Mouse (Mus musculus) forebrain, postnatal 0 days (tissue): ENCODE data around the gene Hyal1. TPM values are rescaled to one million over a fixed set of nuclear protein-coding genes. Genes with fewer than 3 reads are reported as not detected.

Experiments
- ATAC-seq: fragments of 200-750 bp; cut with Nextera tagmentation; 2 replicates; pipeline ENCODE4 v1.8.0; 2017; ENCODE audit warnings: mild to moderate bottlenecking, moderate library complexity
- DNase-seq: peaks from one replicate; pipeline ENCODE4 v3.0.0-alpha.2; 2015
- H3K27ac ChIP-seq: fragments of 300-500 bp; sonication (generic); 2 replicates; pipeline ENCODE4 v1.5.1; 2014; ENCODE audit warnings: low read depth, mild to moderate bottlenecking, antibody characterized with exemption, low read length, moderate library complexity, mixed read lengths
- H3K27me3 ChIP-seq: fragments of 300-500 bp; sonication (generic); 2 replicates; pipeline ENCODE4 v1.6.1; 2014; ENCODE audit warnings: mild to moderate bottlenecking, low read length, mixed read lengths; ENCODE audit not compliant: insufficient read depth
- H3K36me3 ChIP-seq: fragments of 300-500 bp; sonication (generic); 2 replicates; pipeline ENCODE4 v1.6.1; 2014; ENCODE audit warnings: mild to moderate bottlenecking, moderate library complexity; ENCODE audit not compliant: insufficient read depth
- H3K4me1 ChIP-seq: fragments of 300-500 bp; sonication (generic); 2 replicates; pipeline ENCODE4 v1.6.1; 2014; ENCODE audit warnings: antibody characterized with exemption; ENCODE audit not compliant: insufficient read depth
- H3K4me2 ChIP-seq: fragments of 300-500 bp; sonication (generic); 2 replicates; pipeline ENCODE4 v1.6.1; 2014; ENCODE audit warnings: low read depth, mild to moderate bottlenecking, moderate library complexity
- H3K4me3 ChIP-seq: fragments of 300-500 bp; sonication (generic); 2 replicates; pipeline ENCODE4 v1.5.1; 2014; ENCODE audit warnings: low read depth, low read length, mixed read lengths
- H3K9ac ChIP-seq: fragments of 300-500 bp; sonication (generic); 2 replicates; pipeline ENCODE4 v1.6.1; 2014; ENCODE audit warnings: mild to moderate bottlenecking
- H3K9me3 ChIP-seq: fragments of 300-500 bp; sonication (generic); 2 replicates; pipeline ENCODE4 v1.6.1; 2016; ENCODE audit warnings: low read length
- CTCF ChIP-seq: sonication (generic); IDR thresholded peaks from 2 replicates; pipeline ENCODE4 v1.5.1; 2016; ENCODE audit warnings: antibody characterized with exemption, control low read depth, low read depth
- WGBS: fragments of 180-500 bp; shearing (Covaris S2); extraction: QIAGEN DNeasy Blood & Tissue Kit; methylation state at CpG from one replicate; pipeline ENCODE4 v1.1.7; 2014; 5-methylcytosine and 5-hydroxymethylcytosine counted together
- polyA plus RNA-seq: library from polyadenylated mRNA; unstranded; fragments of >200 nt; fragmentation: Nextera tagmentation; extraction: Ambion mirVana; gene quantifications from 2 replicates; pipeline ENCODE4 v1.2.1, GENCODE M21; 2015
- total RNA-seq: library from RNA; depleted of rRNA; stranded (reverse); fragments of >200 nt; gene quantifications from 2 replicates; pipeline ENCODE4 v1.2.3, GENCODE M21; 2014; rRNA removed

The Hyal1 gene
- total RNA-seq (3.5 and 3.9 TPM in 2 replicates), polyA plus RNA-seq (1.9 and 2.0 TPM in 2 replicates)

GRCm38 (mm10) chr9:107576357-107577107, at the start of gene Hyal1:
Gene Hyal1, plus strand, starts transcription at chr9:107576927.
- WGBS = 27% methylated on average over 16 of the region's 16 CpGs
- no peak for TF ChIP-seq CTCF
- Histone ChIP-seq H3K27me3 (no peaks in the 10 kb centered on the region), H3K4me2 (peak within 1 kb of the TSS; percentile 27), H3K4me3 (peak within 1 kb of the TSS; percentile 14; the same call in 1 of the 2 replicates), H3K36me3 (peaks cover 28% of the 10 kb centered on the region), H3K9ac (no peak within 1 kb of the TSS), H3K9me3 (no peaks in the 10 kb centered on the region), H3K27ac (peak within 1 kb of the TSS; percentile 30; the same call in 1 of the 2 replicates), H3K4me1 (peaks cover 6% of the 10 kb centered on the region; the same call in 1 of the 2 replicates)
- peak; percentile 54 for DNase-seq
- peak; percentile 61 for ATAC-seq

GRCm38 (mm10) chr9:107533791-107534407, 42.8 kb upstream of the Hyal1 start, which contains the start of gene Tmem115:
Gene Tmem115, plus strand, starts transcription at chr9:107533945.
- under 1% methylated on average over 48 of the region's 48 CpGs for WGBS
- Histone ChIP-seq H3K27ac (peak within 1 kb of the TSS; percentile 85), H3K9me3 (no peaks in the 10 kb centered on the region), H3K27me3 (no peaks in the 10 kb centered on the region), H3K4me3 (peak within 1 kb of the TSS; percentile 90), H3K9ac (peak within 1 kb of the TSS; percentile 85), H3K4me2 (peak within 1 kb of the TSS; percentile 98), H3K36me3 (peaks cover 16% of the 10 kb centered on the region), H3K4me1 (peaks cover 22% of the 10 kb centered on the region)
- DNase-seq (peak; percentile 98), ATAC-seq (peak; percentile 100)
- peak; percentile 52 for TF ChIP-seq CTCF

GRCm38 (mm10) chr9:107534408-107535202, 42.1 kb upstream of the Hyal1 start:
- no peak for DNase-seq
- H3K4me2 ChIP-seq = peak overlapping the region; percentile 98
- peak overlapping the region; percentile 85 for H3K27ac ChIP-seq
- H3K36me3 ChIP-seq = peaks cover 23% of the 10 kb centered on the region
- H3K9ac ChIP-seq = peak overlapping the region; percentile 85
- H3K27me3 ChIP-seq = no peaks in the 10 kb centered on the region
- under 1% methylated on average over 40 of the region's 40 CpGs for WGBS
- no peaks in the 10 kb centered on the region for H3K9me3 ChIP-seq
- peak overlapping the region; percentile 90 for H3K4me3 ChIP-seq
- no peak for ATAC-seq
- no peak for TF ChIP-seq CTCF
- peaks cover 22% of the 10 kb centered on the region for H3K4me1 ChIP-seq

DNA sequence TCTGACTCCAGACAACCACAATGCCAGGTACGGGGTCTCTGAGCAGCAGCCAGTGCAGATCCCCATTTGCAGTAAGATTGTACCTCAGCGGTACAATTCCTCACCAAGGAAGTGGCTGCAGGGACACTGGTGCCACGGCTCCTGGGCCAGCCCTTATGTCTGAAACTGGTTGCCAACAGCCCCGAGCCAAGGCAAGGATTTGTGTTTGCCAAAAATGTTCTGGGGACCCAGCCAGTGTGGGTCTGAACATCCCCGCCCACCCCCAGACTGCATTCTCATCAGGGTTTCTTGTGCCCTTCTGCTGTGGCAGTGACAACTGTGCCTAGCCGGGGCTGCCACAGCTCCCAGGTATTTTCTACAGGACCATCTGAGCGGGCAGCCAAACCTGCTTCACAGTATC, 38.5 kb upstream of the Hyal1 start:
- Histone ChIP-seq H3K27me3 (no peaks in the 10 kb centered on the region), H3K4me3 (no peak overlapping the region), H3K4me1 (peaks cover 36% of the 10 kb centered on the region), H3K36me3 (peaks cover 32% of the 10 kb centered on the region), H3K4me2 (no peak overlapping the region), H3K9me3 (no peaks in the 10 kb centered on the region), H3K27ac (no peak overlapping the region), H3K9ac (no peak overlapping the region)
- 76% methylated on average over 7 of the region's 7 CpGs for WGBS
- no peak for DNase-seq
- no peak for ATAC-seq
- TF ChIP-seq CTCF = no peak

DNA sequence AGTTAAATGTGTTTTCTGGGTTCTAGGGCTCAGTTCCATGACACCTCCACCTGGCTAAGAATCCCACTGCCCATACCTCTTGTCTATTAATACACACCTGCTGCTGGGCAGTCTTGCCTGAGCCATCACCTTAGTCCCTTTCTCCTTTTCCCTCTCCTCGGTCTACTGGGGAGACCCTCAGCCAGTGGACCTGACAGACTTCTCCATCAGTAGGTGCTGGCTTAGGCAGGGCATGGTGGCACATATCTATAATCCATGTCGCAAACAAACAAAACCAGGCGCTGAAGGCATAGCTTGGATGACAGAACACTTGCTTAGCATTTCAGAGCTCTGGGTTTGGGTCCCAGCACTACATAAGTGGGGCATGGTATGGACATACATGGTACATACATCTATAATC, 38.0 kb upstream of the Hyal1 start:
- Histone ChIP-seq H3K9ac (no peak overlapping the region), H3K27me3 (no peaks in the 10 kb centered on the region), H3K9me3 (no peaks in the 10 kb centered on the region), H3K4me3 (no peak overlapping the region), H3K4me2 (no peak overlapping the region), H3K4me1 (peaks cover 36% of the 10 kb centered on the region), H3K36me3 (peaks cover 32% of the 10 kb centered on the region), H3K27ac (no peak overlapping the region)
- no peak for ATAC-seq
- no peak for DNase-seq
- no peak for TF ChIP-seq CTCF
- WGBS = 95% methylated on average over 3 of the region's 3 CpGs

DNA sequence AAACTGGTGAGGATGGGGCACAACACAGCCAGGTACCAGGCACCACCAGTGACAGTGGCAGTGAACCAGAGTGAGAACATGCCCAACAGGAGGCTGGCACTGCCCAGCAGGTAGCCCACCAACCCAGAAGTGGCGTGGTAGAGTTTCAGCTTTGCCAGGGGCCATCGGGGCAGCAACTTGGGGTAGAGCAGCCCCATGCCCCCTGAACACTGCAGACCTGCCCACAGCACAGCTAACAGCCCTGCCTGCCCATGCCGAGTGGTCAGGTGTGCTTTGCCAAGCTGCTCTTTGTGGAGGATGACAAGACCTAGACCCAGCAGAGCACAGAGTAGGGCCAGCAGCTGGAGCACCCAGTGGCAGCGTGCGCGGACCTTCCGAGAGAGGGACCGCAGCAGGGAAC, 36.8 kb upstream of the Hyal1 start:
- DNase-seq (no peak), ATAC-seq (no peak)
- peaks cover 36% of the 10 kb centered on the region for H3K4me1 ChIP-seq
- H3K4me2 ChIP-seq = no peak overlapping the region
- H3K27ac ChIP-seq = no peak overlapping the region
- H3K9me3 ChIP-seq = no peaks in the 10 kb centered on the region
- no peaks in the 10 kb centered on the region for H3K27me3 ChIP-seq
- H3K4me3 ChIP-seq = no peak overlapping the region
- TF ChIP-seq CTCF = no peak
- no peak overlapping the region for H3K9ac ChIP-seq
- H3K36me3 ChIP-seq = peaks cover 42% of the 10 kb centered on the region
- WGBS = 96% methylated on average over 8 of the region's 8 CpGs
